Mouse (Mus musculus): ENCODE measurements around the gene Nhlrc2. TPM values are rescaled to one million over a fixed set of nuclear protein-coding genes. Genes with fewer than 3 reads are reported as not detected.

Nhlrc2 gene
- total and polyA plus RNA-seq, 3 experiments: 22.4 to 37.6 (median 34.7) TPM

DNA sequence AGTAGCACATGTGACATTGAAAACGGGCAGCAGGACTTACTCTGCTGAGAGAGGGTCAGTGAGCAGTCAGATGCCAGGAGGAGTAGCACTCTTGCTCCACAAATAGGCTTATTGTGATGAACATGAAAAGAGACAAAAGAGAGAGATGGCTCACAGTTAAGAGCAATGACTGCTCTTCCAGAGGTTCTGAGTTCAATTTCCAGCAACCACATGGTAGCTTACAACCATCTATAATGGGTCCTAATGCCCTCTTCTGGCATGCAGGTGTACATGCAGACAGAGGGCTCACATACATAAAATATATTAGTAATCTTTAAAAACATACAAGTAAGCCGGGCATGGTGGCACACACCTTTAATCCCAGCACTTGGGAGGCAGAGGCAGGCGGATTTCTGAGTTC lies 5.1 kb downstream of the Nhlrc2 start:
- Histone ChIP-seq H3K36me3 (ENCODE audit: control insufficient read depth in 1 of 2, insufficient read depth in 2 of 2, low read length in 2 of 2) (peaks cover 40 to 42% of the 10 kb centered on the region in 2 experiments), H3K4me1 (ENCODE audit: control insufficient read depth in 1 of 2, insufficient read depth in 2 of 2, low read length in 2 of 2) (peaks cover 11 to 15% of the 10 kb centered on the region in 2 experiments), H3K9me3 (replicated peaks; ENCODE audit: insufficient read depth, low read length) (no peaks in the 10 kb centered on the region), H3K9ac (ENCODE audit: control insufficient read depth, low read depth, low read length, poor library complexity, severe bottlenecking) (no peak overlapping the region), H3K79me2 (ENCODE audit: control insufficient read depth, insufficient read depth, low read length, poor library complexity) (peaks cover 35% of the 10 kb centered on the region), H3K27ac (ENCODE audit: control insufficient read depth, low read depth, low read length) (no peak overlapping the region), H3K27me3 (ENCODE audit: control insufficient read depth in 1 of 2, insufficient read depth in 2 of 2, low read length in 2 of 2) (no peaks in the 10 kb centered on the region), H3K4me3 (ENCODE audit: control insufficient read depth in 1 of 2, insufficient read depth in 1 of 2, low read depth in 2 of 2, low read length in 2 of 2) (no peak overlapping the region)
- TF ChIP-seq SIN3A (IDR thresholded peaks at IDR 0.05; ENCODE audit: low read length) (no peak), POLR2AphosphoS2 (IDR thresholded peaks at IDR 0.05; ENCODE audit: low read length) (no peak), BHLHE40 (IDR thresholded peaks at IDR 0.05; ENCODE audit: borderline replicate concordance, low read depth, low read length) (no peak), TAL1 (IDR thresholded peaks at IDR 0.05; ENCODE audit: low read length) (no peak), MYC (IDR thresholded peaks at IDR 0.05; ENCODE audit: low read depth, low read length) (peak; percentile 65), CTCF (IDR thresholded peaks at IDR 0.05 in 2 of 3, conservative IDR thresholded peaks at IDR 0.05 in 1 of 3; ENCODE audit: control insufficient read depth in 1 of 3, insufficient read depth in 1 of 3, low read depth in 2 of 3, low read length in 3 of 3, poor library complexity in 1 of 3, severe bottlenecking in 1 of 3) (peak in 2 of 3 experiments; percentile 4 to 40; a peak in 2 of 6 replicates), USF2 (IDR thresholded peaks at IDR 0.05; ENCODE audit: borderline replicate concordance in 1 of 2, insufficient read depth in 1 of 2, low read depth in 1 of 2, low read length in 2 of 2) (no peak), ZNF384 (IDR thresholded peaks at IDR 0.05; ENCODE audit: low read depth, low read length) (no peak), RAD21 (IDR thresholded peaks at IDR 0.05; ENCODE audit: low read depth, low read length) (peak; percentile 32), SMC3 (IDR thresholded peaks at IDR 0.05; ENCODE audit: low read depth, low read length) (peak; percentile 56), JUND (IDR thresholded peaks at IDR 0.05; ENCODE audit: low read depth, low read length) (no peak), MYB (IDR thresholded peaks at IDR 0.05; ENCODE audit: low read depth, low read length) (no peak)
- peak; percentile 53 for DNase-seq (ENCODE audit: low read depth, low spot score)

- TF ChIP-seq TAL1 (IDR thresholded peaks at IDR 0.05; ENCODE audit: low read length) (peak; percentile 58), MYC (IDR thresholded peaks at IDR 0.05; ENCODE audit: low read depth, low read length) (peak; percentile 98), SMC3 (IDR thresholded peaks at IDR 0.05; ENCODE audit: low read depth, low read length) (peak; percentile 24; the same call in 1 of the 2 replicates), MYB (IDR thresholded peaks at IDR 0.05; ENCODE audit: low read depth, low read length) (no peak), GATA1 (IDR thresholded peaks at IDR 0.05; ENCODE audit: low read depth, low read length) (peak; percentile 86), BHLHE40 (IDR thresholded peaks at IDR 0.05; ENCODE audit: borderline replicate concordance, low read depth, low read length) (peak; percentile 10; the same call in 1 of the 2 replicates), SIN3A (IDR thresholded peaks at IDR 0.05; ENCODE audit: low read length) (peak; percentile 85), POLR2A (IDR thresholded peaks at IDR 0.05; ENCODE audit: control insufficient read depth in 1 of 2, insufficient read depth in 1 of 2, low read depth in 1 of 2, low read length in 2 of 2, poor library complexity in 1 of 2) (peak in 1 of 2 experiments; percentile 44; a peak in 2 of 4 replicates), NRF1 (IDR thresholded peaks at IDR 0.05; ENCODE audit: insufficient read depth, low read depth, low read length, poor library complexity, severe bottlenecking) (peak; percentile 55; the same call in 1 of the 2 replicates), RAD21 (IDR thresholded peaks at IDR 0.05; ENCODE audit: low read depth, low read length) (no peak; the same call in 1 of the 2 replicates), KAT2A (conservative IDR thresholded peaks at IDR 0.05; ENCODE audit: low read depth, low read length) (no peak), ETS1 (IDR thresholded peaks at IDR 0.05; ENCODE audit: low read depth, low read length) (peak; percentile 83), TBP (IDR thresholded peaks at IDR 0.05; ENCODE audit: low read depth, low read length) (peak; percentile 76; the same call in 1 of the 2 replicates), ZC3H11A (IDR thresholded peaks at IDR 0.05; ENCODE audit: low read depth, low read length) (peak; percentile 19; the same call in 1 of the 2 replicates), TCF12 (IDR thresholded peaks at IDR 0.05; ENCODE audit: low read depth, low read length) (peak; percentile 59), CHD1 (IDR thresholded peaks at IDR 0.05; ENCODE audit: low read depth, low read length) (no peak), MXI1 (IDR thresholded peaks at IDR 0.05; ENCODE audit: low read depth, low read length) (peak; percentile 92), EP300 (IDR thresholded peaks at IDR 0.05; ENCODE audit: low read depth in 1 of 2, low read length in 2 of 2) (peak; percentile 78 to 95), MAX (IDR thresholded peaks at IDR 0.05; ENCODE audit: low read length) (peak; percentile 84), POLR2AphosphoS5 (IDR thresholded peaks at IDR 0.05; ENCODE audit: borderline replicate concordance, low read depth, low read length) (no peak), RCOR1 (IDR thresholded peaks at IDR 0.05; ENCODE audit: low read depth, low read length) (0 out of 2 replicates have a peak, but pooled peaks have one; percentile 64), JUND (IDR thresholded peaks at IDR 0.05; ENCODE audit: low read depth, low read length) (peak; percentile 77; the same call in 1 of the 2 replicates), ELF1 (IDR thresholded peaks at IDR 0.05; ENCODE audit: low read depth, low read length) (0 out of 2 replicates have a peak, but pooled peaks have one; percentile 11), HCFC1 (IDR thresholded peaks at IDR 0.05; ENCODE audit: low read depth, low read length) (peak; percentile 54; the same call in 1 of the 2 replicates)
- Histone ChIP-seq H3K4me3 (ENCODE audit: control insufficient read depth in 1 of 2, insufficient read depth in 1 of 2, low read depth in 2 of 2, low read length in 2 of 2) (peak overlapping the region in 1 of 2 experiments; percentile 7; a peak in 2 of 4 replicates), H3K9ac (ENCODE audit: control insufficient read depth, low read depth, low read length, poor library complexity, severe bottlenecking) (peak overlapping the region; percentile 33; the same call in 1 of the 2 replicates), H3K9me3 (replicated peaks; ENCODE audit: insufficient read depth, low read length) (no peaks in the 10 kb centered on the region), H3K27ac (ENCODE audit: control insufficient read depth, low read depth, low read length) (peak overlapping the region; percentile 53), H3K27me3 (ENCODE audit: control insufficient read depth in 1 of 2, insufficient read depth in 2 of 2, low read length in 2 of 2) (no peaks in the 10 kb centered on the region), H3K36me3 (ENCODE audit: control insufficient read depth in 1 of 2, insufficient read depth in 2 of 2, low read length in 2 of 2) (peaks cover 30 to 54% of the 10 kb centered on the region in 2 experiments), H3K4me1 (ENCODE audit: control insufficient read depth in 1 of 2, insufficient read depth in 2 of 2, low read length in 2 of 2) (peaks cover 5% of the 10 kb centered on the region in 2 experiments), H3K79me2 (ENCODE audit: control insufficient read depth, insufficient read depth, low read length, poor library complexity) (peaks cover 31% of the 10 kb centered on the region)
- peak; percentile 99 for DNase-seq (ENCODE audit: low read depth, low spot score)
Measured at GRCm38 (mm10) chr19:56555972-56556371, 7.9 kb downstream of the Nhlrc2 start.
